8 mouse cellular contexts compared by ENCODE assay signal in genomic region chr15:42914099-42914498, GRCm38 (mm10).
DNase-seq lines count a peak whose midpoint lies in the region; ATAC-seq and TF ChIP-seq lines count a peak whose summit lies in the region.

No protein-coding gene starts in this region.

- no peak overlapping the region for H3K27ac ChIP-seq in heart, embryonic 11.5 days (ENCODE audit: low read depth, low read length)
- H3K27ac ChIP-seq in left cerebral cortex, adult 2 months = no peak overlapping the region
- no peak overlapping the region for H3K27ac ChIP-seq in midbrain, embryonic 15.5 days

- intact Hi-C loops in left cerebral cortex, adult 2 months (cut with DNase I) = loop anchor here (2.0 to 5.0 kb wide), 4 partner anchors 207 to 927 kb away; no protein-coding TSS in a partner anchor

- H3K9me3 ChIP-seq in heart, embryonic 11.5 days (replicated peaks; ENCODE audit: control insufficient read depth, low read length) = no peaks in the 10 kb centered on the region
- no peaks in the 10 kb centered on the region for H3K9me3 ChIP-seq in midbrain, embryonic 15.5 days

- H3K4me3 ChIP-seq in heart, embryonic 11.5 days (ENCODE audit: low read depth, low read length) = no peak overlapping the region
- no peak overlapping the region for H3K4me3 ChIP-seq in left cerebral cortex, adult 2 months
- no peak overlapping the region for H3K4me3 ChIP-seq in midbrain, embryonic 15.5 days

- H3K4me2 ChIP-seq in heart, embryonic 11.5 days = no peak overlapping the region
- H3K4me2 ChIP-seq in midbrain, embryonic 15.5 days = no peak overlapping the region

- H3K27me3 ChIP-seq in heart, embryonic 11.5 days (ENCODE audit: control insufficient read depth, insufficient read depth, low read length) = no peaks in the 10 kb centered on the region
- H3K27me3 ChIP-seq in midbrain, embryonic 15.5 days (replicated peaks) = no peaks in the 10 kb centered on the region
- H3K27me3 ChIP-seq in splenic B cell, adult 2 months (ENCODE audit: control insufficient read depth, insufficient read depth, low read length, poor library complexity, severe bottlenecking) = no peaks in the 10 kb centered on the region

- peak; percentile 95 for TF ChIP-seq CTCF in left cerebral cortex, adult 2 months (IDR thresholded peaks at IDR 0.05)

- H3K4me1 ChIP-seq in heart, embryonic 11.5 days (ENCODE audit: control insufficient read depth, insufficient read depth, low read length) = no peaks in the 10 kb centered on the region; the same call in 1 of the 2 replicates
- H3K4me1 ChIP-seq in midbrain, embryonic 15.5 days = no peaks in the 10 kb centered on the region

- no peak overlapping the region for H3K9ac ChIP-seq in heart, embryonic 11.5 days (ENCODE audit: low read depth, low read length)
- no peak overlapping the region for H3K9ac ChIP-seq in midbrain, embryonic 15.5 days

- WGBS in heart, embryonic 11.5 days (ENCODE audit: insufficient replicate concordance) = 9% methylated on average over 3 of the region's 3 CpGs
- 4% methylated on average over 3 of the region's 3 CpGs for WGBS in midbrain, embryonic 15.5 days

- peak; percentile 78 for DNase-seq in heart, adult 11 months
- peak; percentile 37 for DNase-seq in adrenal gland, postnatal 25 days
- peak; percentile 67 for DNase-seq in embryo, embryonic 9.5 days (ENCODE audit: extremely low spot score)
- DNase-seq in left cerebral cortex, adult 2 months (ENCODE audit: extremely low spot score in 1 of 2, low spot score in 2 of 2) = peak; percentile 66 to 74
- DNase-seq in splenic B cell, adult 2 months (ENCODE audit: low read depth, low spot score) = peak; percentile 62

- H3K36me3 ChIP-seq in heart, embryonic 11.5 days (ENCODE audit: control insufficient read depth, insufficient read depth, low read length) = no peaks in the 10 kb centered on the region
- no peaks in the 10 kb centered on the region for H3K36me3 ChIP-seq in midbrain, embryonic 15.5 days (replicated peaks)
- no peaks in the 10 kb centered on the region for H3K36me3 ChIP-seq in splenic B cell, adult 2 months (ENCODE audit: control insufficient read depth, insufficient read depth, low read length, poor library complexity, severe bottlenecking)

- no peak for ATAC-seq in heart, embryonic 11.5 days (replicated peaks; ENCODE audit: insufficient number of reproducible peaks, low FRiP score, low TSS enrichment)
- ATAC-seq in hematopoietic stem cell, adult 5-6 weeks (replicated peaks in 1 of 2; ENCODE audit: insufficient read depth in 1 of 2, low FRiP score in 2 of 2, low TSS enrichment in 1 of 2, low read depth in 1 of 2, poor library complexity in 2 of 2, severe bottlenecking in 2 of 2) = peak; percentile 59 to 64; a peak in 2 of 4 replicates
- peak; percentile 89 for ATAC-seq in midbrain, embryonic 15.5 days (replicated peaks)
